Mouse (Mus musculus) kidney, adult 2 months (tissue): ENCODE data around the gene Il17rd.

Experiments
- CTCF ChIP-seq: fragments of 200-500 bp; conservative IDR thresholded peaks from 2 replicates; pipeline ENCODE4 v1.5.1; 2011; ENCODE audit warnings: low read depth, mild to moderate bottlenecking, control low read depth, low read length, moderate library complexity, mixed read lengths; ENCODE audit not compliant: insufficient read depth, insufficient read length
- POLR2A ChIP-seq: fragments of 200-500 bp; IDR thresholded peaks from one replicate; pipeline ENCODE4 v1.6.1; 2011; ENCODE audit warnings: low read depth, low read length, control low read depth

GRCm38 (mm10) chr14:27123543-27123942, 84.8 kb downstream of the Il17rd start:
- TF ChIP-seq CTCF (no peak), POLR2A (no peak)
